Mouse (Mus musculus): ENCODE measurements around the gene Iqcb1.

- no peak for TF ChIP-seq ZC3H11A (IDR thresholded peaks at IDR 0.05; ENCODE audit: borderline replicate concordance, low read depth, low read length)
- TF ChIP-seq MAFK (IDR thresholded peaks at IDR 0.05; ENCODE audit: insufficient read depth, low read depth, low read length): no peak
- TF ChIP-seq ZNF384 (IDR thresholded peaks at IDR 0.05; ENCODE audit: low read depth, low read length): no peak
Measured at GRCm38 (mm10) chr16:36911909-36912308, 83.7 kb downstream of the Iqcb1 start.

All from ES-E14 (cell line).